ENCODE assay signal across 13 mouse cellular contexts in the genomic region with DNA sequence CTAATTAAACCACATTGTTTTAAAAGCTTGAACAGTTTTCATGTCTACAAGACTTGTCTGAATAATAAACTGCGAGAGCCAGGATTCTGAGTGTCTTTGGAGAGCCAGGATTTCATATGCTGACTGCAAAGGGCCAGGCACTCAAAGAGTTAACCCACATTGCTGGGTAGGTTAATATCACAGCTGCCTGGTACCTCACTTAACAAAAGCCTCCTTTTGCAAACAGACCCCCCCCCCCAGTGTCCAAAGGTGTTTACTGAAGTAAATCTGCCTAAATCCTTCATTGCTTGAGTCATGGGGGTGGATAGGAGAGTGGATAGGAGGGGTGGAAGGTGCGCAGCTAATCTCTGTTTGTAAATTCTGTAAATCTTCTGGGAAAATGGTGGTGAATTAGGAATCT. TPM values are rescaled to one million over a fixed set of nuclear protein-coding genes. Genes with fewer than 3 reads are reported as not detected.
DNase-seq lines count a peak whose midpoint lies in the region; ATAC-seq and TF ChIP-seq lines count a peak whose summit lies in the region.
"Had no signal": no experiment of that assay in that cellular context is flagged by ENCODE, and none has a peak within 500 bp of the region (broad histone marks: within the 10 kb centered on the region; RNA-seq: fewer than 3 reads in every experiment).

No protein-coding gene starts in this region.

- DNase-seq in gastrocnemius, adult 2 months = no peak
- DNase-seq in gastrocnemius, adult 8-10 months (ENCODE audit: low spot score in 2 of 2) = no peak
- DNase-seq in layer of hippocampus, adult 2 months (ENCODE audit: low spot score in 2 of 2) = no peak
- no peak for DNase-seq in layer of hippocampus, adult 8-10 months (ENCODE audit: low spot score in 2 of 2)
- DNase-seq in stomach, postnatal 0 days (ENCODE audit: low spot score) = no peak
- no peak for DNase-seq in frontal cortex, postnatal 25 days (ENCODE audit: low spot score in 2 of 2)
- DNase-seq: cerebellum, adult 8-10 months; kidney, postnatal 36 days; retina, postnatal 1 day; thymus, postnatal 14 days had no signal

- no peak for TF ChIP-seq EP300 in stomach, postnatal 0 days (optimal IDR thresholded peaks at IDR 0.05)

- H3K4me1 ChIP-seq in stomach, embryonic 14.5 days (ENCODE audit: control insufficient read depth, insufficient read depth, low read length) = peaks cover 36% of the 10 kb centered on the region
- H3K4me1 ChIP-seq in stomach, postnatal 0 days (replicated peaks; ENCODE audit: control insufficient read depth, insufficient read depth) = no peaks in the 10 kb centered on the region
- H3K4me1 ChIP-seq in stomach, embryonic 16.5 days (ENCODE audit: control insufficient read depth, insufficient read depth, low read length) = peaks cover 27% of the 10 kb centered on the region

- H3K4me2 ChIP-seq in stomach, embryonic 14.5 days (replicated peaks; ENCODE audit: low read depth, low read length) = peak overlapping the region; percentile 5; the same call in 1 of the 2 replicates
- H3K4me2 ChIP-seq in stomach, postnatal 0 days (replicated peaks; ENCODE audit: low read depth) = no peak overlapping the region
- H3K4me2 ChIP-seq in stomach, embryonic 16.5 days (ENCODE audit: low read depth, low read length) = peak overlapping the region; percentile 25; the same call in 1 of the 2 replicates

- TF ChIP-seq CTCF in gastrocnemius, adult 2 months (IDR thresholded peaks at IDR 0.05) = no peak
- TF ChIP-seq CTCF in layer of hippocampus, adult 2 months (conservative IDR thresholded peaks at IDR 0.05) = no peak
- no peak for TF ChIP-seq CTCF in stomach, postnatal 0 days (IDR thresholded peaks at IDR 0.05; ENCODE audit: low read depth)

- no peak overlapping the region for H3K9ac ChIP-seq in stomach, embryonic 14.5 days (replicated peaks; ENCODE audit: low read depth, low read length)
- H3K9ac ChIP-seq in stomach, postnatal 0 days (ENCODE audit: low read length) = no peak overlapping the region
- 0 out of 2 replicates have a peak overlapping the region, but pooled peaks have one; percentile 10 for H3K9ac ChIP-seq in stomach, embryonic 16.5 days (ENCODE audit: low read length)

- WGBS in stomach, embryonic 14.5 days = 34% methylated on average over 2 of the region's 2 CpGs
- WGBS in stomach, postnatal 0 days = 37% methylated on average over 2 of the region's 2 CpGs
- 56% methylated on average over 2 of the region's 2 CpGs for WGBS in stomach, embryonic 16.5 days

- H3K27me3 ChIP-seq in stomach, embryonic 14.5 days (ENCODE audit: control insufficient read depth, insufficient read depth, low read length) = no peaks in the 10 kb centered on the region
- no peaks in the 10 kb centered on the region for H3K27me3 ChIP-seq in stomach, postnatal 0 days (ENCODE audit: control insufficient read depth, insufficient read depth, low read length)
- no peaks in the 10 kb centered on the region; the same call in 1 of the 2 replicates for H3K27me3 ChIP-seq in stomach, embryonic 16.5 days (ENCODE audit: control insufficient read depth, insufficient read depth, low read length)

- 0 out of 2 replicates have a peak, but pooled peaks have one; percentile 14 for ATAC-seq in stomach, embryonic 14.5 days (ENCODE audit: insufficient number of reproducible peaks, insufficient read depth, low FRiP score, low read depth)
- no peak for ATAC-seq in stomach, postnatal 0 days (ENCODE audit: low FRiP score, low TSS enrichment)
- ATAC-seq in stomach, embryonic 16.5 days (ENCODE audit: insufficient read depth, low FRiP score) = no peak; the same call in 1 of the 2 replicates
- ATAC-seq: lung, postnatal 0 days had no signal

- H3K9me3 ChIP-seq in stomach, embryonic 14.5 days (ENCODE audit: control insufficient read depth, low read depth, low read length) = no peaks in the 10 kb centered on the region
- no peaks in the 10 kb centered on the region for H3K9me3 ChIP-seq in stomach, postnatal 0 days (ENCODE audit: control insufficient read depth, low read length)
- no peaks in the 10 kb centered on the region for H3K9me3 ChIP-seq in stomach, embryonic 16.5 days (replicated peaks; ENCODE audit: control insufficient read depth, low read length)

- intact Hi-C loops in gastrocnemius, adult 2 months (cut with DNase I) = no loop called here

- peak overlapping the region; percentile 67 for H3K27ac ChIP-seq in gastrocnemius, adult 2 months
- H3K27ac ChIP-seq in layer of hippocampus, adult 2 months = peak overlapping the region; percentile 89
- H3K27ac ChIP-seq in stomach, embryonic 14.5 days (ENCODE audit: low read length) = no peak overlapping the region
- no peak overlapping the region for H3K27ac ChIP-seq in stomach, postnatal 0 days (replicated peaks)
- peak overlapping the region; percentile 21; the same call in 1 of the 2 replicates for H3K27ac ChIP-seq in stomach, embryonic 16.5 days (ENCODE audit: low read length)

- H3K36me3 ChIP-seq in stomach, embryonic 14.5 days (ENCODE audit: control insufficient read depth, insufficient read depth, low read length) = no peaks in the 10 kb centered on the region; the same call in 1 of the 2 replicates
- no peaks in the 10 kb centered on the region for H3K36me3 ChIP-seq in stomach, postnatal 0 days (ENCODE audit: control insufficient read depth, insufficient read depth, low read length)
- no peaks in the 10 kb centered on the region for H3K36me3 ChIP-seq in stomach, embryonic 16.5 days (ENCODE audit: control insufficient read depth, insufficient read depth, low read length)

- H3K4me3 ChIP-seq in gastrocnemius, adult 2 months = peak overlapping the region; percentile 4; the same call in 1 of the 2 replicates
- H3K4me3 ChIP-seq in layer of hippocampus, adult 2 months = peak overlapping the region; percentile 2; the same call in 1 of the 2 replicates
- no peak overlapping the region for H3K4me3 ChIP-seq in stomach, embryonic 14.5 days (ENCODE audit: low read depth, low read length)
- no peak overlapping the region for H3K4me3 ChIP-seq in stomach, postnatal 0 days (ENCODE audit: low read depth, low read length)
- no peak overlapping the region for H3K4me3 ChIP-seq in stomach, embryonic 16.5 days (replicated peaks; ENCODE audit: low read length)

RNA-seq across cellular contexts. Expression of a gene that starts 15.6 kb away (rescaled TPM):
- 10 to 100 TPM; 31.3 to 41.6 TPM for total RNA-seq in gastrocnemius, adult 2 months (2021)
- 10 to 100 TPM; 24.4 to 42.0 (median 34.1) TPM for total RNA-seq in gastrocnemius, adult 8-10 months (2022)
- total RNA-seq in layer of hippocampus, adult 2 months (2021) = 100 to 1,000 TPM; 430 to 443 TPM
- total RNA-seq in layer of hippocampus, adult 8-10 months (2022) = 100 to 1,000 TPM; 346 to 374 (median 360) TPM
- polyA plus RNA-seq in stomach, embryonic 14.5 days (2014; fragmentation: Nextera tagmentation; extraction: Ambion mirVana) = 67.9 and 73.2 TPM in 2 replicates
- 13.5 and 14.4 TPM in 2 replicates for polyA plus RNA-seq in stomach, postnatal 0 days (2015; fragmentation: Nextera tagmentation; extraction: Ambion mirVana)
- 43.8 and 50.6 TPM in 2 replicates for polyA plus RNA-seq in stomach, embryonic 16.5 days (2015; fragmentation: Nextera tagmentation; extraction: Ambion mirVana)

Comparison
In these comparisons a context has a peak if more than half of its experiments do, and no peak if none do; other contexts are left out.
1. H3K27ac ChIP-seq: peak in gastrocnemius, adult 2 months (single experiment), layer of hippocampus, adult 2 months (single experiment) and stomach, embryonic 16.5 days (single experiment); none in stomach, embryonic 14.5 days (single experiment) and stomach, postnatal 0 days (single experiment).
2. H3K4me3 ChIP-seq: peak in gastrocnemius, adult 2 months (single experiment) and layer of hippocampus, adult 2 months (single experiment); none in stomach, embryonic 14.5 days (single experiment), stomach, postnatal 0 days (single experiment) and stomach, embryonic 16.5 days (single experiment).
3. RNA of a gene that starts 15.6 kb away (total RNA-seq): 430 to 443 TPM in layer of hippocampus, adult 2 months and 346 to 374 TPM in layer of hippocampus, adult 8-10 months; 31.3 to 41.6 TPM in gastrocnemius, adult 2 months and 24.4 to 42.0 TPM in gastrocnemius, adult 8-10 months; every median in the first group is over 4 times any median in the second.